Mouse (Mus musculus) A20 (cell line): ENCODE results near the gene Suco.

Experiments used
- DNase-seq: peaks from one replicate; pipeline ENCODE4 v3.0.0-alpha.2; 2011; ENCODE audit warnings: low read depth, low spot score

The Suco gene

GRCm38 (mm10) chr1:161791854-161792686, 84.4 kb downstream of the Suco start:
- DNase-seq, result no peak

- no peak for DNase-seq
Measured at GRCm38 (mm10) chr1:161788339-161788738, 88.1 kb downstream of the Suco start, which contains the start of gene Fasl. Gene Fasl, minus strand, starts transcription at chr1:161788495.

GRCm38 (mm10) chr1:161782725-161783124, 93.8 kb downstream of the Suco start:
- DNase-seq, result no peak

- DNase-seq, result no peak
Measured at GRCm38 (mm10) chr1:161781594-161781993, 94.9 kb downstream of the Suco start.

- no peak for DNase-seq
Measured at GRCm38 (mm10) chr1:161779057-161779456, 97.4 kb downstream of the Suco start.

GRCm38 (mm10) chr1:161775151-161775550, 101.3 kb downstream of the Suco start:
- no peak for DNase-seq

GRCm38 (mm10) chr1:161771293-161771692, 105.2 kb downstream of the Suco start:
- no peak for DNase-seq

GRCm38 (mm10) chr1:161769329-161769728, 107.2 kb downstream of the Suco start:
- no peak for DNase-seq

GRCm38 (mm10) chr1:161767101-161767524, 109.4 kb downstream of the Suco start:
- DNase-seq, result peak; percentile 72

- DNase-seq, result peak; percentile 91
Measured at GRCm38 (mm10) chr1:161766656-161767055, 109.8 kb downstream of the Suco start.
